Mouse (Mus musculus) Patski (cell line): ENCODE measurements around the gene Cd93. TPM values are rescaled to one million over a fixed set of nuclear protein-coding genes. Genes with fewer than 3 reads are reported as not detected.
A peak's percentile ranks its signal among the peaks of the same experiment; 100 is the strongest.

Experiments
- ATAC-seq: fragments of 100-300 bp; one replicate; pipeline ENCODE4 v1.8.0; 2021
- CTCF ChIA-PET: fragments of 350-600 bp; sonication (Branson Sonifier 250); formaldehyde crosslinking; loops from one replicate; lab custom pipeline; 2022; ENCODE audit warnings: inconsistent platforms; lab: Charles Lee
- POLR2A ChIA-PET: fragments of 350-600 bp; sonication (Branson Sonifier 250); formaldehyde crosslinking; loops from one replicate; lab custom pipeline; 2022; ENCODE audit warnings: antibody characterized with exemption, inconsistent platforms; lab: Charles Lee
- DNase-seq: peaks from one replicate; pipeline ENCODE4 v3.0.0-alpha.2; 2011; ENCODE audit warnings: low read depth, low spot score
- H3K27me3 ChIP-seq: fragments of 371-371 bp; one replicate; pipeline ENCODE4 v1.5.1; 2021
- CTCF ChIP-seq: fragments of 100-300 bp; IDR thresholded peaks from one replicate; pipeline ENCODE4 v1.5.1; 2021
- in situ Hi-C: fragments of 300-500 bp; cut with MboI; formaldehyde crosslinking; loops from 3 replicates; pipeline ENCODE4 v1.11.1; 2018; ENCODE audit warnings: low pct_unique_long_range_greater_than_20kb, mixed read lengths
- polyA plus RNA-seq: library from polyadenylated mRNA; unstranded; gene quantifications from one replicate; pipeline ENCODE4 v1.2.3, GENCODE M21; 2021

The Cd93 gene
- polyA plus RNA-seq, 1 experiment from 2014 or later: 0.01 TPM

DNA sequence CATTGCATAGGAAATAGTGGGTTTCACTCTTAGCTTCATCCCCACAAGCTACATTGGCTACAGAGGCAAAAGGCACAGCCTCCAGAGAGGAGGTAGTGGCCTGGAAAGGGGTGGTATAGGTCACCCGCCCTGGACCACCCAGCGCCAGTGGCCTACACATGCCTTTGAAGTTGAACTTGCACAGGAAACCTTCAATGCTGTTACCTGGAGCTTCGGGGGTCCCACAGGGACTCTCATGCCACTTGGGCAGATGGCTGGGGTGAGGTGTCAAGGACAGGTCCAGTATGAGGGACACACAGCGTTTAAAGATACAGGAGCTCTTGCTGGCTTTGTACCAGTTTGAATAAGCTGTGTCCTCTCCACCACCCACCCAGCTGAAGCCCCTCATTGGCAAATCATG, 653 bp downstream of the Cd93 start:
- CTCF ChIA-PET: interaction anchor here (1.2 kb wide), 1 partner anchor 17 kb away, joined by 3 read pairs; no protein-coding TSS in a partner anchor
- no peaks in the 10 kb centered on the region for H3K27me3 ChIP-seq
- no peak for TF ChIP-seq CTCF
- ATAC-seq: no peak
- POLR2A ChIA-PET: no interaction called here
- in situ Hi-C loops: no loop called here
- DNase-seq: no peak

DNA sequence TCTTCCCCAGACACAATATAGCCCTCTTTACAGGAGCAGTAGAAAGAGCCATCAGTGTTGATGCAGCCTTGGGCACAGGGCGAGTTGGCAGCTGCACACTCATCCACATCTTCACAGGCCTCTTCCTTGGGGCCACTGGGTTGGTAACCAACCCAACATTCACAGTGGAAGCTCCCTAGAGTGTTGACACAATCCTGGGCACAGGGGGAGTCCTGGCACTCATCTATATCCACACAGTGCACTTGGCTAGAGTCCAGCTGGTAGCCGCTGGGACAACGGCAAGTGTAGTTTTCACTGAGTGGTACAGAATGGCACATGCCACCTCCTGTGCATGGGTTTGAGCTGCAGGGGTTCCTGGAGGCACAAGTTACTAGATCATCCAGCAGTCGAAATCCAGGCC, 1.2 kb downstream of the Cd93 start:
- H3K27me3 ChIP-seq: no peaks in the 10 kb centered on the region
- ATAC-seq: no peak
- DNase-seq: no peak
- in situ Hi-C loops: no loop called here
- POLR2A ChIA-PET: no interaction called here
- no peak for TF ChIP-seq CTCF
- CTCF ChIA-PET: no interaction called here

DNA sequence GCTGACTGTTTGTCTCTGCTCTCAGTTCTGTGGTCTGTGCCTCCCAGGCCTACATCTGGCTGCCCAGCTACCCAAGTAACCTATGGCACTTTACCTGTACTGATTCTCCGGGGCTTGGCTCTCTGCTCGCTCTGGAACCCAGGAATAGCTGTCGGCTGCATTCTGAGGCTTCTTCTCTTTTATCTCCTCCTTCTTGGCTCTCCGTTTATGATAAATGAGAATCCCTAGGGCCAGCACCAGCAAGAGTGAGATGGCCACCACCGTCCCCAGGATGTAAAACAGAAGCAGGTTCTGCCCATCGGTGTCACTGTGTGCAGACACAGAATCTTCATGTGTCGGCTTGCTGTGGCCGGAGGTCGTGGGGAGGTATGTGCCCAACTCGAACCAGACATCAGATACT, 1.9 kb downstream of the Cd93 start:
- no peaks in the 10 kb centered on the region for H3K27me3 ChIP-seq
- in situ Hi-C loops: no loop called here
- DNase-seq (no peak), ATAC-seq (no peak)
- no peak for TF ChIP-seq CTCF
- POLR2A ChIA-PET: no interaction called here
- CTCF ChIA-PET: no interaction called here

DNA sequence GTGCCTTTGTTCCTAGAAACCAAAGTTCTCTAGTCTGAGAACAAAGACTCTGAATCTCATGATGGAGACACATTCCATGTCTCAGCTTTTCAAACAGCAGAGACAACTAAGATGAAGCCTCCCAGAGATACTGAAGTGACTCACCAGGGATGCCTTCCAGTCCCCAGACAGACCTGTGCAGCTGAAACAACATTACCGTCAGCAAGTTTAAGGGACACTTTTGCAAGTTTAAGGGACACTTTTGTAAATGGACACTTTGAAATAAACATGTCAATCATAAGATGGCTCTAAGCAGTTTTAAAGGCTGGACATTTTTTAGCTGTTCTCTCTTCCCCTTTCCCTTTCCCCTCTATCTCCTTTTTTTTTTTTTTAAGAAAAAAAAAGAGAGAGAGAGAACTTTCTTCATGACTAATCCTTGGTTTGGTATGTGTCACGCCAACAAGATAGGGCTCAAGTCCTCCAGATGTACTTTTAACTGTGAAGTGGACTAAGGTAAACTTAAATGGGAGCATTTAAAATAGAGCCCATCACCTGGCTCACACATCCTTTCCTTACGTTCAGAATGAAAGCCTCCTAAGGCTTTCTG, 3.6 kb downstream of the Cd93 start:
- H3K27me3 ChIP-seq: no peaks in the 10 kb centered on the region
- CTCF ChIA-PET: no interaction called here
- no peak for DNase-seq
- in situ Hi-C loops: no loop called here
- TF ChIP-seq CTCF: no peak
- POLR2A ChIA-PET: no interaction called here
- ATAC-seq: no peak

DNA sequence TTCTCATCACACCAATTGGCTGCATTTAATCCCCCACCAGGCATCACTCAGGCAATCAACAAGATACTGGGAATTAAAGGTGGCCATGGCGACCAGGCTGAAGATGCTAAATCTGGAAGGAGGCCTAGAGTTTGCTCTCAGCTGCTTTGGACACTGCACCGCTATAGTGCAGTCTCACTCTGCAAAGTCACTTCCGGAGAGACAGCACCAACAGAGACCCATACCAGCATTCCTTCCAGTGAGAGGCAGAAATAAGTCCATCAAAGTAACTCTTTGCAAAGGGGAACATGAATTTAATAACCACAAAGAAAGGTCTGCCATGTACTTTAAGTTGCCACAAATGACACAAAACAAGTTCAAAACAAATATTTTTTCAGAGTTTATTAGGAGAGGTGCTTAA, 7.1 kb downstream of the Cd93 start:
- in situ Hi-C loops: no loop called here
- CTCF ChIA-PET: interaction anchor here (1.0 kb wide), 1 partner anchor 23 kb away, joined by 3 read pairs; no protein-coding TSS in a partner anchor
- DNase-seq (no peak), ATAC-seq (no peak)
- no peak for TF ChIP-seq CTCF
- no peaks in the 10 kb centered on the region for H3K27me3 ChIP-seq
- POLR2A ChIA-PET: no interaction called here

DNA sequence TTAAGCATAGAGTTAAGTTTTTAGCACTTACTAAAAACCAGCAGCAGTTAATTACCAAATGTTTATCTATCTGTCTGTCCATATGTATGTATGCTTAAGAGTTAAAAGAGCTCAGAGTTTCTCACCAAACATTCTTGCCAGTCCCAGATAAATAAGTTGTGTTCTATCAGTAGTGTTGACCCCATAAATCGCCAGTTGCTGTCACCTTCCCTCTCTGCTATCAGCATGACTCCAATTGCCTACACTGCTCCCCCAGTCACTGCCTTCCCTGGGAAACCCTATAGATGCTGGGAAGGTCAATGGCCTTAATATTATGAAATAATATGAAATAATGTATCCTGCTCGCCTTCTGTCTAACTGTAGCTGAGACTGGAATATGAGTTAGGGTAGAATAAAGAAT, 11.0 kb downstream of the Cd93 start:
- CTCF ChIA-PET: interaction anchor here (2.0 to 2.4 kb wide), 2 partner anchors 11 to 19 kb away, joined by 4 to 7 read pairs; no protein-coding TSS in a partner anchor

DNA sequence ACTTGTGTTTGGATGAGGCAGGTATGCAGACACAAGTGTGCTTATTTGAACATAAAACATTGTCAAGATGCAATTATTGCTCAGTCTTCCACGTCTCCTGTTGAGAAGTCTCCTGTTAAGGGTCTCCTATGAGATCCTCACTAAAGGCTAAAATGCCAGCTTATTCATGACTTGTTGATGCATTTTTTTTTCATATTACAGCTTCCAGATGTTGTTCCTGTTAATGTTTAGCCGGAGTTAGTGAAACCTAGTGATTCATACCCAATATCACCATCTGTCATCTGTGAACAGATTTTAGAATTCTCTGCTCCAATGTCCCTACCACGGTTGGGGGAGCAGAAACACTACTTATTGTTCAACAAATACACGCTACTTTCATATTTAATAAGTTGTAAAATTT, 12.4 kb downstream of the Cd93 start:
- in situ Hi-C loops: no loop called here
- no peaks in the 10 kb centered on the region for H3K27me3 ChIP-seq
- TF ChIP-seq CTCF: no peak
- ATAC-seq (no peak), DNase-seq (no peak)
- ChIA-PET POLR2A (no interaction called here), CTCF (interaction anchor here (1.2 to 2.4 kb wide), 2 partner anchors 9 to 58 kb away, joined by 3 to 7 read pairs; no protein-coding TSS in a partner anchor)

More for the DNA sequence above, 11.0 kb downstream of the Cd93 start:
- TF ChIP-seq CTCF: no peak
- in situ Hi-C loops: no loop called here
- POLR2A ChIA-PET: no interaction called here
- ATAC-seq (no peak), DNase-seq (no peak)
- no peaks in the 10 kb centered on the region for H3K27me3 ChIP-seq

DNA sequence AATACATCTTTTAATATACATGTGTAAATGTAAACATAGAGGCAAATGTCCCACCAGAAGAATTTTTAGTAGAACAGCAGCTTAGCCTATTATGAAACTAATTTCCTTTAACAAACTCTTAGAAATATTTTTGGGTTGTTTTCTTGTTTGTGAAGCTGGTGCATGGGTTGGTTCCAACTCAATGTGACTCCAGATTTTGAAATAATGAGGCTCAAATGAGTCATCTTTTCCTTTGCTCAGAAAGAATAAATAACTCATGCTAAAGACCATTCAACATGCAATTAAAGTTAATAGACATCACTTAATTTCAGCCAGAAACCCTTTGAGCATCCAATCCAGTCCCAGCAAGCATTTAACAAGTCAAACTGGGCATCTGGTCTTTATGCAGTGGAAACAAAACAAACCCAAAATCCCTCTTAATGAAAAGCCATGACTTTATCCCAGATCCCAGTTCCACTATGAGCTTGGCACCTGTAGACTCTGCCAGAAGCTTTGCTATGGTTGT, 14.3 kb downstream of the Cd93 start:
- H3K27me3 ChIP-seq: no peaks in the 10 kb centered on the region
- no peak for TF ChIP-seq CTCF
- POLR2A ChIA-PET: interaction anchor here (0.6 kb wide), 1 partner anchor 9 kb away, joined by 3 read pairs; no protein-coding TSS in a partner anchor
- ATAC-seq: no peak
- in situ Hi-C loops: no loop called here
- DNase-seq: peak; percentile 35
- CTCF ChIA-PET: interaction anchor here (1.0 kb wide), 1 partner anchor 107 kb away, joined by 3 read pairs; no protein-coding TSS in a partner anchor

DNA sequence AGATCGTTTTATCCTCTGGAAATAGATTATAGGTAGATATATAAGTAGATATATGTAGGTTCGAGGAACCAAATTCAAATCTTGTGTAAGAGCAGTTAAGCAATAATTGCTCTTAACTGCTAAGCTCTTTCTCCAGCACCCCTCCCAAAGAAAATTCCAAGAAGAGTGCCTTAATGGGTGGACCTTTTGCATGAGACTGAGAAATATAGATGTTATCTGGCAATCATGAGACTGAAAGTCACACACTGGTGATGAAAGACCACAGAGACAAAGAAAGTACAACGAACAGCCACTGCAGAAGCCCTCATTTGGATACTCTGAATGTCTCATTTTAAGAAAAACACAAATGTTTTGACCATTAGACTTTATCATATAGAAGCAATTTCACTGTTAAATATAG, 14.8 kb downstream of the Cd93 start:
- in situ Hi-C loops: no loop called here
- CTCF ChIA-PET: no interaction called here
- ATAC-seq (no peak), DNase-seq (no peak)
- no peaks in the 10 kb centered on the region for H3K27me3 ChIP-seq
- POLR2A ChIA-PET: no interaction called here
- no peak for TF ChIP-seq CTCF

DNA sequence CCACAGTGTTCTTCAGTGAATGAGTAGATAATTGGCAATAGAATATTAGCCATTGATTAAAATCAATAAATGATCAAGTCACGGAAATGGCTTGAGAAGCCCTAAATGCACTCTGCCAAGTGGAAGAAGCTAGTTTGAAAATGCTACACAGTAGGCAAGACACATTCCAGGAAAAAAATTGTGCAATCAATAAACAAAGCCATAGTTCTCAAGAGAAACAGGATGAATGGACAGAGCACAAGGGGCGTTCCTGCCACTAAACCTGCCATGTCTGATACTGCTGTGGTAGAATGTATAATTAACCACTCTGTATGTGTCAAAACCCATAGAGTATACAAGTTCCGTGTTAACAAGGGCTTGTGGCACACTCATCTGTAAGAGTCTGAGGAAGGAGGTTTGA, 15.8 kb downstream of the Cd93 start:
- ATAC-seq: no peak
- CTCF ChIA-PET: no interaction called here
- no peak for TF ChIP-seq CTCF
- no peaks in the 10 kb centered on the region for H3K27me3 ChIP-seq
- POLR2A ChIA-PET: no interaction called here
- no peak for DNase-seq
- in situ Hi-C loops: no loop called here

DNA sequence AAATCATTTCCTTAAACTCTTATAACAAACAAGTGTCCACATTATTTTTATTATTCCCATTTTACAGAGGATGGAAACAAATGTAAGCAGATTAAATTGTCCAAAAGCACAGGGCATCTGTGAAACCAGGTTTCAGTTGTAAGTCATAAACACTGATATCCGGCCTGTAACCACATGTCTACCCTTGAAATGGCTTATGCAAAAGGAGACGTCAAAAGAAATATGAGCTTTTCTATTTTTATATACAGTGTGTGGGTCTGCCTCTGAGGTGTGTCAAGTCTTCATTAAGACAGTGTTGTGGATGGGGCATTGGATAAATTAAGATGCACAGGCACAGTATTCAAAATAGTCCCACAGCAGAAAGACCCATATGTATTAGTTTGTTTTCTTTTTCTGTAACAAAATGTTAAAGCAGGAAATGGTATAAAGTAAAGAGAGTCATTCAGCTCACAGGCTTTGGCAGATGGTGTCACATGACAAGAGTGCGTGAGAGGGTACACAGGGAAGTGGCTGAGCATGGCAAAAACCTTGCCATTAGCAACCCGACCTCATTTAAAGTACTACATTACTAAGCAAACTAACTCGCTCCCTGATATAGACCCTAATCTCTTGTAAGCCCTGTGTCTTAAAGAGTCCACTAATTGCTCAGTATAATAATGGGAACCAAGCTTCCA, 17.5 kb downstream of the Cd93 start:
- CTCF ChIA-PET: no interaction called here

More for the DNA sequence above, 17.5 kb downstream of the Cd93 start:
- H3K27me3 ChIP-seq: no peaks in the 10 kb centered on the region
- POLR2A ChIA-PET: no interaction called here
- in situ Hi-C loops: no loop called here
- DNase-seq: no peak
- no peak for TF ChIP-seq CTCF
- ATAC-seq: no peak
